Mouse (Mus musculus): ENCODE data around the gene Syngr2. TPM values are rescaled to one million over a fixed set of nuclear protein-coding genes. Genes with fewer than 3 reads are reported as not detected.

Syngr2 gene
- polyA plus RNA-seq, 1 experiment from 2014 or later = 29.9 TPM

- WGBS = 2% methylated on average over 38 of the region's 38 CpGs
- peak overlapping the region; percentile 65 for H3K9ac ChIP-seq (ENCODE audit: low read length)
- no peaks in the 10 kb centered on the region; the same call in 1 of the 2 replicates for H3K36me3 ChIP-seq (ENCODE audit: control insufficient read depth, insufficient read depth, low read length)
- H3K4me1 ChIP-seq (ENCODE audit: control insufficient read depth, insufficient read depth, low read length) = peaks cover 29% of the 10 kb centered on the region
- peak overlapping the region; percentile 34 for H3K4me3 ChIP-seq (ENCODE audit: low read depth, low read length)
- no peaks in the 10 kb centered on the region for H3K9me3 ChIP-seq (ENCODE audit: control insufficient read depth, low read length)
- peak overlapping the region; percentile 83 for H3K27ac ChIP-seq (ENCODE audit: low read depth, low read length)
- peak overlapping the region; percentile 74 for H3K4me2 ChIP-seq (ENCODE audit: low read depth)
- DNase-seq (ENCODE audit: low spot score) = peak; percentile 78
- peak; percentile 56 for ATAC-seq (ENCODE audit: insufficient read depth, low FRiP score, low TSS enrichment)
- H3K27me3 ChIP-seq (ENCODE audit: control insufficient read depth, insufficient read depth, low read length) = peaks cover 15% of the 10 kb centered on the region
These were observed 29.9 kb upstream of the Syngr2 start for GRCm38 (mm10) chr11:117779434-117780198.

- Histone ChIP-seq H3K27me3 (ENCODE audit: control insufficient read depth, insufficient read depth, low read length) (peaks cover 15% of the 10 kb centered on the region), H3K36me3 (ENCODE audit: control insufficient read depth, insufficient read depth, low read length) (no peaks in the 10 kb centered on the region), H3K4me3 (ENCODE audit: low read depth, low read length) (peak overlapping the region; percentile 34), H3K4me1 (ENCODE audit: control insufficient read depth, insufficient read depth, low read length) (peaks cover 29% of the 10 kb centered on the region), H3K9ac (ENCODE audit: low read length) (peak overlapping the region; percentile 65), H3K27ac (ENCODE audit: low read depth, low read length) (peak overlapping the region; percentile 83), H3K4me2 (ENCODE audit: low read depth) (peak overlapping the region; percentile 74), H3K9me3 (ENCODE audit: control insufficient read depth, low read length) (no peaks in the 10 kb centered on the region)
- DNase-seq (ENCODE audit: low spot score) (no peak), ATAC-seq (ENCODE audit: insufficient read depth, low FRiP score, low TSS enrichment) (peak; percentile 45; the same call in 1 of the 2 replicates)
- 2% methylated on average over 17 of the region's 17 CpGs for WGBS
These were observed 29.3 kb upstream of the Syngr2 start for GRCm38 (mm10) chr11:117780199-117780515.

DNA sequence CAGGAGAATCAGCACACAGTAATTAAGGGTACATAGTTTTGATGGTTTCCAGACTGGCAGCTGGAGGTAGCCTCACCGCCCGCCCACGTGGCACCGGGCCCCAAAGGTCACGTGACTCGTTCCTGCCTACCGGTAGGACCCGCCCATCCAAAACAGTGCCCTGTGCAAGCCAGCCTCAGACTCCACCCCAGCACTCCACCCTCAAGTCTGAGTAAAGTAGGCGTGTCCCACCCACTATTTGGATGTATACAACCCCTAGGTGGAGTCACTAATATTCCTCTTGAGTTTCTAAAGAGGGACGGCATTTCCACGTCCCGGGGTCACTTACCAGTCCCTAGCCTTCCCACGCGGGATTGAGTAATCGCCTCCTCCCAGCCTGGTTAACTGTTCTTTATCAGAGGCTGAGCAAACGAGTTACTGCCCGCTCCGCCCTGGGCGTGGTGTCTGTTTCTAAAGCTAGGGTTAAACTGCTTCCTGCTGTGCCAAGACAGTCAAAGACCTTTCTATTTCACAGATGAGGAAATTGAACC, 28.8 kb upstream of the Syngr2 start:
- Histone ChIP-seq H3K27ac (ENCODE audit: low read depth, low read length) (peak overlapping the region; percentile 83), H3K4me1 (ENCODE audit: control insufficient read depth, insufficient read depth, low read length) (peaks cover 29% of the 10 kb centered on the region), H3K9me3 (ENCODE audit: control insufficient read depth, low read length) (no peaks in the 10 kb centered on the region), H3K27me3 (ENCODE audit: control insufficient read depth, insufficient read depth, low read length) (peaks cover 15% of the 10 kb centered on the region), H3K9ac (ENCODE audit: low read length) (peak overlapping the region; percentile 65), H3K4me2 (ENCODE audit: low read depth) (peak overlapping the region; percentile 74), H3K4me3 (ENCODE audit: low read depth, low read length) (peak overlapping the region; percentile 34), H3K36me3 (ENCODE audit: control insufficient read depth, insufficient read depth, low read length) (no peaks in the 10 kb centered on the region)
- peak; percentile 30; the same call in 1 of the 2 replicates for ATAC-seq (ENCODE audit: insufficient read depth, low FRiP score, low TSS enrichment)
- whole genome bisulfite sequencing = 1% methylated on average over 19 of the region's 19 CpGs
- peak; percentile 71 for DNase-seq (ENCODE audit: low spot score)

DNA sequence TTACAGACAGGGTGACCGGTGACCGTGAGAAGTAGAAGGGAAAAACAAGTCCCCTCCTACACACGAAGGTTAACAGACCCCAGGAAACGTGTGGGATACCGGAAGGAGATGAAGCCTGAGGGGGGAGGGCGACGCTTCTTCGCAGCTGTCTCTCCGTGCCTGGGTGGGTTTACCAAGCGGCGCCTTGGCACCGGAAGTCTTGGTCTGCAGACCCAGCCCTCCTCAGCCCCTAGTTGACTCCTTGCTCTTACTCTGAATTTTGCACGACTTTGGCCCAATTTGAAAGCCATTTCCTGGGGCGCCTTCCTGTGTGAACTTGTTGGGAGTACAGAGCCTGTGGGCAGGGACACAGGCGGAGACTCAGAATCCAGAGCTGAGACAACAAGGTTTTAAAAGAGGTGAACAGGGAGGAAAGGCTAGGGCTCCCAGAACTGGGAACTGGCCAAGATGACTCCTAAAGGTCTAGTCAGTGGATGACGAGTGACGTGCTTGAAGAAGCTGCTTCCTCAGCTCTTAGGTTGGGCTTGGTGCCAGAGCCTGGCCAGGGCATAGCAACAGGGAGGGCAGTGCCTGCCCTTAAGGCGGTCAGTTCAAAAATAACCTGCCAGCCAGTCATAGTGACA, 28.2 kb upstream of the Syngr2 start:
- peak overlapping the region; percentile 34; the same call in 1 of the 2 replicates for H3K4me3 ChIP-seq (ENCODE audit: low read depth, low read length)
- no peaks in the 10 kb centered on the region for H3K36me3 ChIP-seq (ENCODE audit: control insufficient read depth, insufficient read depth, low read length)
- H3K9me3 ChIP-seq (ENCODE audit: control insufficient read depth, low read length) = no peaks in the 10 kb centered on the region
- ATAC-seq (ENCODE audit: insufficient read depth, low FRiP score, low TSS enrichment) (no peak), DNase-seq (ENCODE audit: low spot score) (no peak)
- H3K4me1 ChIP-seq (ENCODE audit: control insufficient read depth, insufficient read depth, low read length) = peaks cover 29% of the 10 kb centered on the region
- 23% methylated on average over 18 of the region's 18 CpGs for WGBS
- H3K9ac ChIP-seq (ENCODE audit: low read length) = no peak overlapping the region
- H3K4me2 ChIP-seq (ENCODE audit: low read depth) = peak overlapping the region; percentile 74
- peaks cover 15% of the 10 kb centered on the region for H3K27me3 ChIP-seq (ENCODE audit: control insufficient read depth, insufficient read depth, low read length)
- 0 out of 2 replicates have a peak overlapping the region, but pooled peaks have one; percentile 49 for H3K27ac ChIP-seq (ENCODE audit: low read depth, low read length)

DNA sequence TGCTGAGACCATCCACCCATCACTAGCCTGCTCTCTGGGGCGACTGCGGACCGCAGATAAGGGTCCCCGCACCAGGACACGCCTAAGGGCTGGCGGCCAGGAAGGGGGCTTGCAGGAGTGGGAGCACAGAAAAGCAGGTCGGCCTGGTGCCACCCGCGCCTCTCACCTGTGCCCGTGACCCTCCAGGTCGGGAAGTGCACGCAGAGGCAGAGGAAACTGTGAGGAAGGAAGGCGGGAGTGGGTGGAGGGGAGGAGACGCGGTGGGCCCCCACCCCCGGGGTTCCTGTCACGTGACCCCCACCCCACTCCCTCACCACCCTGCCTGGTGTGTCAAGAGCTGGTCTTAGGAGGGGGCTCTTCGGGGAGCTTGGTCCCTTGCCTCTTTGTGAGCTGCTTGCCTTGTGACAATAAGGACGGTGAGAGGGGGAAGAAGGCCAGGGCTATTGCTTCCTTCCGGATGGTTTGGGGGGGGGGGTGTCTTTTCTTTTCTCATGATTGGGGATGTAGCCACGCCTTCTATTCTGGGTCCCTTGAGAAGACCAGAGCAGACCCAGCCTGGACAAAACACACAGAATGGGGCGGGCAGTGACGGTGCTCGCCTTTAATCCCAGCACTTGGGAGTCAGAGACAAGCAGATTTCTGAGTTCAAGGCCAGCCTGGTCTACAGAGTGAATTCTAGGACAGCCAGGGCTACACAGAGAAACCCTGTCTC, 27.3 kb upstream of the Syngr2 start, which contains the start of the genes Tmc8 and Tmc6:
Tmc8 (plus strand) TSS at position 84 of the 712 bp plus-strand sequence.
Tmc6 (minus strand) TSS at position 206 of the 712 bp plus-strand sequence.
- Histone ChIP-seq H3K4me3 (ENCODE audit: low read depth, low read length) (peak within 1 kb of the TSS; percentile 34), H3K9me3 (ENCODE audit: control insufficient read depth, low read length) (no peaks in the 10 kb centered on the region), H3K27ac (ENCODE audit: low read depth, low read length) (peak within 1 kb of the TSS; percentile 49; the same call in 1 of the 2 replicates), H3K27me3 (ENCODE audit: control insufficient read depth, insufficient read depth, low read length) (peaks cover 15% of the 10 kb centered on the region), H3K4me2 (ENCODE audit: low read depth) (peak within 1 kb of the TSS; percentile 74), H3K4me1 (ENCODE audit: control insufficient read depth, insufficient read depth, low read length) (peaks cover 29% of the 10 kb centered on the region), H3K36me3 (ENCODE audit: control insufficient read depth, insufficient read depth, low read length) (no peaks in the 10 kb centered on the region), H3K9ac (ENCODE audit: low read length) (peak within 1 kb of the TSS; percentile 54)
- WGBS = 39% methylated on average over 23 of the region's 24 CpGs
- DNase-seq (ENCODE audit: low spot score) (no peak), ATAC-seq (ENCODE audit: insufficient read depth, low FRiP score, low TSS enrichment) (no peak)

DNA sequence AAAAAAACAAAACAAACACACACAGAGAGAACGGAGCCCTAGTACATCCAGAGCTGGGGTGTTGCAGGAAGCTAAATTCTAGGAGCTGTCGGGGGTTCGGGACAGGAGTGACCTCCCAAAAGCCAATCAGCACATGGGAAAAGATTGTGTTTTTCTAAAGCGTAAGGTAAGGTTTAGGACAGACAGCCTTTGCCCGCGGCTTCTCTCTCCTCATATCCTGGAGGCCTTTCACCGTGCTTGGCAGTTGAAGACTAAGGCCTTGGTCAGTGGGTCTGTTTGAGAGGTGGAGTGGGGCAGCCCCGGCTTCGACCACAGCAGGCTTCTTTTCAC, 26.8 kb upstream of the Syngr2 start:
- 50% methylated on average over 9 of the region's 9 CpGs for WGBS
- no peaks in the 10 kb centered on the region for H3K36me3 ChIP-seq (ENCODE audit: control insufficient read depth, insufficient read depth, low read length)
- H3K4me2 ChIP-seq (ENCODE audit: low read depth) = peak overlapping the region; percentile 50
- H3K4me1 ChIP-seq (ENCODE audit: control insufficient read depth, insufficient read depth, low read length) = peaks cover 29% of the 10 kb centered on the region
- peak overlapping the region; percentile 29 for H3K4me3 ChIP-seq (ENCODE audit: low read depth, low read length)
- no peak overlapping the region for H3K27ac ChIP-seq (ENCODE audit: low read depth, low read length)
- no peaks in the 10 kb centered on the region for H3K9me3 ChIP-seq (ENCODE audit: control insufficient read depth, low read length)
- H3K9ac ChIP-seq (ENCODE audit: low read length) = peak overlapping the region; percentile 54
- DNase-seq (ENCODE audit: low spot score) (no peak), ATAC-seq (ENCODE audit: insufficient read depth, low FRiP score, low TSS enrichment) (no peak)
- H3K27me3 ChIP-seq (ENCODE audit: control insufficient read depth, insufficient read depth, low read length) = peaks cover 15% of the 10 kb centered on the region

DNA sequence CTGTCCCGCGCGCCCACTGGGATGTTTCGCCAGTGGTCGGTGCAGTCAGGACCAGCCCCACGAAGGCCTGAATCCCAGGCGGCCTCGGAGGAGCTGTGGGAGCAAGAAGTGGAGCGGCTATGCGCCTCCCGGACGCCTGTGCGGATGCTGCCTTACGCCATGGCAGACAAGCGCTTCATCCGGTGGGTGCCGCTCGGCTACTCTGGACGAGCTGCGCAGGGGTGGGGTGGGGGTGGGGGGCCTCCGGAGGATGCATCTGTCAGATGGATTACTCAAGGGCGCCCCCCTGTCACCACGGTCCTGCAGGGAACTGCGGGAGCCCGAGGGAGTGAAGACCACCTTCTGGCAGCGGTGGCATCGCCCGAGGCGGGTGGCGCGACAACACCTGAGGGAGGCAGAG, 26.4 kb upstream of the Syngr2 start:
- Histone ChIP-seq H3K27me3 (ENCODE audit: control insufficient read depth, insufficient read depth, low read length) (peaks cover 15% of the 10 kb centered on the region), H3K4me3 (ENCODE audit: low read depth, low read length) (peak overlapping the region; percentile 29), H3K4me1 (ENCODE audit: control insufficient read depth, insufficient read depth, low read length) (peaks cover 29% of the 10 kb centered on the region), H3K27ac (ENCODE audit: low read depth, low read length) (no peak overlapping the region), H3K9me3 (ENCODE audit: control insufficient read depth, low read length) (no peaks in the 10 kb centered on the region), H3K36me3 (ENCODE audit: control insufficient read depth, insufficient read depth, low read length) (no peaks in the 10 kb centered on the region), H3K9ac (ENCODE audit: low read length) (peak overlapping the region; percentile 54), H3K4me2 (ENCODE audit: low read depth) (peak overlapping the region; percentile 50)
- no peak; the same call in 1 of the 2 replicates for ATAC-seq (ENCODE audit: insufficient read depth, low FRiP score, low TSS enrichment)
- WGBS = 5% methylated on average over 31 of the region's 31 CpGs
- DNase-seq (ENCODE audit: low spot score) = peak; percentile 79

- Histone ChIP-seq H3K36me3 (ENCODE audit: control insufficient read depth, insufficient read depth, low read length) (no peaks in the 10 kb centered on the region), H3K4me2 (ENCODE audit: low read depth) (peak overlapping the region; percentile 50), H3K27ac (ENCODE audit: low read depth, low read length) (no peak overlapping the region), H3K9me3 (ENCODE audit: control insufficient read depth, low read length) (no peaks in the 10 kb centered on the region), H3K4me1 (ENCODE audit: control insufficient read depth, insufficient read depth, low read length) (peaks cover 28% of the 10 kb centered on the region), H3K27me3 (ENCODE audit: control insufficient read depth, insufficient read depth, low read length) (peaks cover 15% of the 10 kb centered on the region), H3K4me3 (ENCODE audit: low read depth, low read length) (peak overlapping the region; percentile 29), H3K9ac (ENCODE audit: low read length) (0 out of 2 replicates have a peak overlapping the region, but pooled peaks have one; percentile 54)
- no peak for DNase-seq (ENCODE audit: low spot score)
- WGBS = 29% methylated on average over 10 of the region's 10 CpGs
- ATAC-seq (ENCODE audit: insufficient read depth, low FRiP score, low TSS enrichment) = no peak
These were observed 25.7 kb upstream of the Syngr2 start for GRCm38 (mm10) chr11:117783683-117784309.

Data from neural tube, embryonic 11.5 days (tissue).